Mouse (Mus musculus) neural tube, embryonic 15.5 days (tissue): ENCODE results near the gene Lmx1b. TPM values are rescaled to one million over a fixed set of nuclear protein-coding genes. Genes with fewer than 3 reads are reported as not detected.

ENCODE experiments used
- ATAC-seq: fragments of 200-750 bp; cut with Nextera tagmentation; 2 replicates; pipeline ENCODE4 v1.8.0; 2017; ENCODE audit warnings: mild to moderate bottlenecking, moderate TSS enrichment, moderate library complexity; ENCODE audit not compliant: low FRiP score
- H3K27ac ChIP-seq: fragments of 300-500 bp; sonication (generic); replicated peaks from 2 replicates; pipeline ENCODE4 v1.5.1; 2015; ENCODE audit warnings: mild to moderate bottlenecking, inconsistent platforms
- H3K27me3 ChIP-seq: fragments of 300-500 bp; sonication (generic); replicated peaks from 2 replicates; pipeline ENCODE4 v1.6.1; 2015; ENCODE audit warnings: inconsistent platforms
- H3K36me3 ChIP-seq: fragments of 300-500 bp; sonication (generic); 2 replicates; pipeline ENCODE4 v1.6.1; 2015; ENCODE audit warnings: inconsistent platforms
- H3K4me1 ChIP-seq: fragments of 300-500 bp; sonication (generic); 2 replicates; pipeline ENCODE4 v1.6.1; 2015; ENCODE audit warnings: inconsistent platforms
- H3K4me2 ChIP-seq: fragments of 300-500 bp; sonication (generic); 2 replicates; pipeline ENCODE4 v1.6.1; 2015; ENCODE audit warnings: inconsistent platforms, mild to moderate bottlenecking, moderate library complexity
- H3K4me3 ChIP-seq: fragments of 300-500 bp; sonication (generic); replicated peaks from 2 replicates; pipeline ENCODE4 v1.5.1; 2015; ENCODE audit warnings: mild to moderate bottlenecking, inconsistent platforms
- H3K9ac ChIP-seq: fragments of 300-500 bp; sonication (generic); replicated peaks from 2 replicates; pipeline ENCODE4 v1.6.1; 2015; ENCODE audit warnings: mild to moderate bottlenecking, inconsistent platforms
- H3K9me3 ChIP-seq: fragments of 300-500 bp; sonication (generic); replicated peaks from 2 replicates; pipeline ENCODE4 v1.6.1; 2016; ENCODE audit warnings: inconsistent platforms
- WGBS: fragments of 180-500 bp; shearing (Covaris S2); methylation state at CpG from one replicate; pipeline ENCODE4 v1.1.7; 2015; ENCODE audit warnings: mixed read lengths; 5-methylcytosine and 5-hydroxymethylcytosine counted together
- polyA plus RNA-seq: library from polyadenylated mRNA; unstranded; fragments of >200 nt; fragmentation: Nextera tagmentation; extraction: Ambion mirVana; gene quantifications from 2 replicates; pipeline ENCODE4 v1.2.1, GENCODE M21; 2015

The Lmx1b gene
- polyA plus RNA-seq, 1 experiment from 2014 or later = 8.5 TPM

DNA sequence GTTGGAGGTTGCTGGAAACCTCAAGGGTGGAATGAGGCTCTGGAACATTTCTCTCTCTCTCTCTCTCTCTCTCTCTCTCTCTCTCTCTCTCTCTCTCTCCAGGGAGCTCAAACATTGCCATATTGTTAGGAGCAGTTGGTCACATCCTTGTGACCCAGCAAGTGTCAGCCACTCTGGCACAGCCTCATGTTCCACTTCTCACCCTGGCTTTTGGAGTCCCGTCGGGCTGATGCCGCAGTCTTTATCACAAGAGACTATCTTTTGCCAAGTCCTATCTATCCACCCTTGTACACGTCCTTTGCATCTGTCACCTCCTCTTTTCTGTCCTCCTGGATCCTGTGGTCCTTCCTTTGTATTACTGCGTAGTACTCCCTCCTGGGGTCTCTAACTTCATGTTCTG lies 94.3 kb downstream of the Lmx1b start:
- WGBS = 62% methylated on average over 5 of the region's 5 CpGs
- ATAC-seq = no peak
- peaks cover 41% of the 10 kb centered on the region for H3K4me1 ChIP-seq
- H3K9me3 ChIP-seq = no peaks in the 10 kb centered on the region
- H3K9ac ChIP-seq = no peak overlapping the region
- 0 out of 2 replicates have a peak, but pooled peaks cover 2% of the 10 kb centered on the region for H3K27me3 ChIP-seq
- peak overlapping the region; percentile 89 for H3K27ac ChIP-seq
- no peak overlapping the region for H3K4me2 ChIP-seq
- H3K36me3 ChIP-seq = no peaks in the 10 kb centered on the region
- H3K4me3 ChIP-seq = no peak overlapping the region

DNA sequence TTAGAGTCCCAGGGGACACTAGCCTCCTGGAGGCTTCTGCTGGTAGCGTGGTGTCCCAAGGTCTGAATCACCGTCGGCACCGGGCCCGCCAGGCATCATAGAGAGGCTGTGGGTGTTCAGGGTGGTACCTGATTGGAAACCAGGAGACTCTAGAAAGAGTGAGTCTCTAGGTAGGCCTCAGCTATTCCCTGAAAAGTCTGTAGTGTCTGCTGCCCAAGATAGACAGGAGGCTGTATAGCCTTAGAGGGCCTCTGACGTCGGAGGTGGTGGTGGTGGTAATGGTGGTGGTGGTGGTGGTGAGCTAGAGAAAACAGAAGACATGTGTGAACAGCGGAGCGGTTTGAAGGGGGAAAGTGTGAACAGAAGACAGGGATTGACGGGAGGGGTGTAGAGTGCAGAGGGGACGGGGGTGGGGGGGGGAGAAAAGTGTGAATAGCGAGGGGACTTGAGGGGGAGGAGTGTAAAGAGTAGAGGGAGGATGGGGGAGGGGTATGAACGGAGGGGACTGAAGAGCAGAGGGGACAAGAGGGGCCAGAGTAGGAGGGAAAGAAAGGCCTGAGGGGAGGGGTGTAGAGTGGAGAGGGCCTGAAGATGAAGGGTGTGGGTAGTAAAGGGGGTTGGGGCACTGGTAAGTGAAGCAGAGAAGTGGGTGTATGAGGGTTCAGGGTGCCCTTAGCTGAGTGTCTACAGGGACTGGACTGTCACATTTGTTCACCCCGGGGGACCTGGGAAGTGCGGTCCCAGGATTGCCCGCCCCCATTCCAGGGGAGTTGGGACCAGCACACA lies 95.3 kb downstream of the Lmx1b start:
- Histone ChIP-seq H3K4me3 (peak overlapping the region; percentile 45), H3K36me3 (no peaks in the 10 kb centered on the region)
- 25% methylated on average over 16 of the region's 16 CpGs for WGBS

DNA sequence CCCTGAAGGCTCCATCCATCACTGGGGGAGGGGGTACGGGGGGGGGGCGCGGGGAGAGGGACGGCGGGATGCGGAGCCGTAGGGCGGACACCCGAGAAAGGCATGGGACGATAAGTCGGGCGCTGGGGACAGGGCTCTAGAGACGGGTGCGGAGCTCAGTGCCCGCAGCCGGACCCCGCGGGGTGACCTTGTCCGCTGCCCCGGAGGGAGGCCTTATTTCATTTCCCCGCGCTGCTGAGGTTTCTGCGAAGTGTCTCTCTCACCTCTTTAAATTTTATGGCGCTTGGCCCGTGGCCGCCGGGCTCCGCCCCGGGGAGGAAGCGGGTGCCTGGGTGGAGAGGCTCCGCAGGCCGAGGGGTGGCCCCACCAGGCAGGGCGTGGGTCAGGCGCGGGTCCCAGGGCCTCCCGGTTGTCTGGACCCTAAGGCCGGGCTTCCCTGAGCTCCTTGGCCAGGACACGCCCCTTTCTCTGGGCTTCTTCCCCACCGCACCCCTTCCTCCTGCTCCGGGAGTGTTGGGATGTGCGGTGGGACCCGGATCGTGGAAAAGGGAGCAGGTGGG lies 96.0 kb downstream of the Lmx1b start:
- peak; percentile 13; the same call in 1 of the 2 replicates for ATAC-seq
- Histone ChIP-seq H3K9ac (peak overlapping the region; percentile 58), H3K36me3 (no peaks in the 10 kb centered on the region), H3K4me1 (peaks cover 41% of the 10 kb centered on the region), H3K27ac (peak overlapping the region; percentile 92), H3K4me3 (peak overlapping the region; percentile 45), H3K4me2 (peak overlapping the region; percentile 91), H3K9me3 (no peaks in the 10 kb centered on the region), H3K27me3 (peaks cover 13% of the 10 kb centered on the region)
- WGBS = 0% methylated on average over 37 of the region's 43 CpGs

More for the DNA sequence above, 95.3 kb downstream of the Lmx1b start:
- Histone ChIP-seq H3K27me3 (0 out of 2 replicates have a peak, but pooled peaks cover 9% of the 10 kb centered on the region), H3K9ac (peak overlapping the region; percentile 58), H3K4me1 (peaks cover 41% of the 10 kb centered on the region), H3K4me2 (peak overlapping the region; percentile 91), H3K27ac (peak overlapping the region; percentile 92), H3K9me3 (no peaks in the 10 kb centered on the region)
- no peak for ATAC-seq

DNA sequence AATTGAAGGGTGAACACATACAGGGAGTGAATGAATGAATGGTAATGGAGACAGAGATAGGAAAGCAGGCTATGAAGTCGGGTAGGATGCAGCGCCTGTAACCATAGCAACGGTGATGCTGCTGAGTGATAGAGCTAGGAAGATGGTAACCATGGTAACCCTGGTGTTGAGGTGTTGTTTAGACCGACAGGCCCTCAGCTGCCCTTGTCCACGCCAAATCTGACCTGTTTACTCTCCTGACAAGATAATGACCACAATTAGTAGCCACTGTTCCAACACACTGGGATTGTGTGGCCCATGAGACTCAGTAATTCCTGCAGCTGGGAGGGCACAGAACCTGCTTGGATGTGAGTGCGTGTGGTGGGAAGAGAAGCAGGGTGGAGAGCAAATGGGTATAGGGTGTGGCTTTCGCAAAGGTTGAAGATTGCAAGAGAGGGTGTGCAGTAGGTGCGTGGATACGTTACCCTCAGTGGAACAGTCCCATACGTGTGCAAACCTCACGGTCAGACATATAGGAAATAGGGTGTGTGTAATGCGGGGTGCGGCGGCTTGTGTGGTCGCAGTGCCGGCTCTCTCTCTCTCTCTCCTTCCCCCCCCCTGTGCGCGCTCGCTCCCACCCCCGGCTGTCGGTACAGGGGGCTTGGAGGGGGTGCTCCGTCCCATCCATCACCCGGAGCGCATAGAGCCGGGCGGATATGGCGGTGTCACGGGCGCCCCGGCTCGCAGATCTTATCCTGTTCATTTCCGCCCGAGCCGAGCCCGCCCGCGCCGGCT lies 96.7 kb downstream of the Lmx1b start:
- no peaks in the 10 kb centered on the region for H3K36me3 ChIP-seq
- H3K4me2 ChIP-seq = peak overlapping the region; percentile 91
- ATAC-seq = peak; percentile 90
- H3K4me1 ChIP-seq = peaks cover 41% of the 10 kb centered on the region
- peak overlapping the region; percentile 45 for H3K4me3 ChIP-seq
- H3K9ac ChIP-seq = peak overlapping the region; percentile 58
- peak overlapping the region; percentile 92 for H3K27ac ChIP-seq
- WGBS = under 1% methylated on average over 35 of the region's 38 CpGs
- no peaks in the 10 kb centered on the region for H3K9me3 ChIP-seq
- H3K27me3 ChIP-seq = peaks cover 17% of the 10 kb centered on the region

DNA sequence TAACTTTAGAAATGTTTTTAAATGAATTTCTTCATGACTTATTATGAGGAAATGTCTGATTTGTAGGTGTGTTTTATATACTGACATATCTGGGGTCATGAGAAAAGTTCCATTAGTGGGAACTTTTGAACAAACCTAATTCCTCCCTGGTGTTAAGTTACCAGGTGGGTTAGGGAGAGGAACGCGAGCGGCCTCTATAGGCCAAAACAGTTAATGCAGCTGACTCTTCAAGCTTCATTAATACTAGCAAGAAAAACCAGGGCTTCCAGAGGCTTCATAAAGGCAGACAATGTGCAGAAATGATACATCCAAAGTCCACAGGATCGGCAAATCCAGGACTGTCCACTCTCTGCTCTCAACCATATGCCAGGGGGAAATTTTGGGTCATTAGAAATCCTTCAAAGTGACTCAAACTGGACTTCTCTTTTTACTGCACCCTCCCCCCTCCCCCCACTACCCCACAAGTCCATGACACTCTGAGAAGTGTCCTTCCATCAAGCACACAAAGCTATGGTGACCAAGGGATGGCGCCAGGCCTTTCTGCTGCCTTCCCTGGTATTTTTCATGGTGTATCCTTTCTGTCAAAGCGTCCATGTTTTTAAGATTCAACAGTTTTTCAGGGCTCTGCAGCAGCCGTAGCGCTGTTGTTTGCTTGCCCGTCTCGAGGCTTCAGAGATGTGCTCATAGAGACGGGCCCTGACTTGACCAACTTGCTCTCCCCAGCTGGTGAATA lies 97.4 kb downstream of the Lmx1b start:
- Histone ChIP-seq H3K4me1 (peaks cover 41% of the 10 kb centered on the region), H3K9me3 (no peaks in the 10 kb centered on the region), H3K4me3 (peak overlapping the region; percentile 45), H3K36me3 (no peaks in the 10 kb centered on the region), H3K4me2 (peak overlapping the region; percentile 91), H3K9ac (no peak overlapping the region), H3K27ac (peak overlapping the region; percentile 92), H3K27me3 (peaks cover 17% of the 10 kb centered on the region)
- ATAC-seq = no peak
- 3% methylated on average over 11 of the region's 11 CpGs for WGBS

DNA sequence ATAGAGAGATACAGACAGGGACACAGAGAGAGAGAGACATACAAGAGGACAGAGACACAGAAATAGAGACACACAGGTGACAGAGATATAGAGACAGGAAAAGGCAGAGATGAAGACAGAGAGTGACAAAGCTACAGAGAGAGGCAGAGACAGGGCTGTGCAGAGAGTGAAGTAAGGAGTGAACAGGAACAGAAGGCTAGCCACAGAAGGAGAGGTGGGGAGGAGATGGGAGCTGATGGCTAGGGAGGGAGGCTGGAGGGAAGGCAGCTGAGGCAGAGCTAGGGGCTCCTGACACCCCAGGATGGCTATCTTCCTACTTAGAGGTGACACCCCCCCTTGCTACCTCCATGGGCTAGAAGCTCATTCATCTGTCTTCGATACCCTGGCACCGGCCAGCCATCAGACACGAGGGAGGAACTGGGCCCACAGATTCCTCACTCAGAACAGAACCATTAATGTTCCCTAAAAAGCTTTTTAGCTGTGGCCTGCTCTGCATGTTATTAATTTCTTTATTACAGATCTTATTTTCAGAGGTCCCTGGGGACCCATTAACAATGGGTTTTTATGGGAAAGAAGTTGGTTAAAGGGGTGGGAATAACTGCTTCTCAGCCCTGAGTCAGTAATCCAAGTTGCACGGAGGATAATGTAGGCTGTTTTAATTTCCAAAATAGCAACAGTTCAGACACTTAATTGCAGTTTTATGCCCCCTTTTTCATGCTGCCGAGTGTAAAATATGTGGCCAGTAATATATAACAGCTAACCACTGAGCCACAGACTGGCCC lies 114.8 kb downstream of the Lmx1b start:
- Histone ChIP-seq H3K4me3 (no peak overlapping the region), H3K27ac (peak overlapping the region; percentile 70), H3K27me3 (no peaks in the 10 kb centered on the region), H3K36me3 (no peaks in the 10 kb centered on the region), H3K9ac (no peak overlapping the region), H3K9me3 (0 out of 2 replicates have a peak, but pooled peaks cover 3% of the 10 kb centered on the region), H3K4me2 (no peak overlapping the region), H3K4me1 (peaks cover 3% of the 10 kb centered on the region)
- peak; percentile 78 for ATAC-seq
- WGBS = 30% methylated on average over 5 of the region's 5 CpGs

DNA sequence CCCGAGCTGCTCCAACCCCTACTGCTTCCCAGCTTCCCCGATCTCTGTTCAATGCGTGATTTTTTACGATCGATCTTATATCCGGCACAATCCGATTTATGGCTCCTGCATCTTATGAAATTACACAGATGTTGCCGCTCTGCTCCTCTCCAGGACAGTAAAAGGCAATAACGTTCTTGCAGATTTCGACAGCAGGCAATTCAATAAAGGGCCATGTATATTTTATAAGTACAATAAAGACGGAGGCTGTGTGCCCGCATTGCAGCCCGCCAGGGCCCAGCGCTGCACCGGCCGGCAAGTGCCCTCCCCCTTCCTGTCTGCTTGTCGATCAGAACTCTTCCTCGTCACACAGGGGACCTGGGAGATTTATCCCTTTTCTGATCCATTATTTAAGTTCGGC lies 124.5 kb downstream of the Lmx1b start:
- Histone ChIP-seq H3K36me3 (no peaks in the 10 kb centered on the region), H3K9me3 (no peaks in the 10 kb centered on the region), H3K27me3 (no peaks in the 10 kb centered on the region), H3K4me2 (peak overlapping the region; percentile 32), H3K27ac (peak overlapping the region; percentile 70), H3K4me3 (no peak overlapping the region), H3K4me1 (peaks cover 29% of the 10 kb centered on the region), H3K9ac (no peak overlapping the region)
- peak; percentile 82 for ATAC-seq
- WGBS = 20% methylated on average over 19 of the region's 19 CpGs

DNA sequence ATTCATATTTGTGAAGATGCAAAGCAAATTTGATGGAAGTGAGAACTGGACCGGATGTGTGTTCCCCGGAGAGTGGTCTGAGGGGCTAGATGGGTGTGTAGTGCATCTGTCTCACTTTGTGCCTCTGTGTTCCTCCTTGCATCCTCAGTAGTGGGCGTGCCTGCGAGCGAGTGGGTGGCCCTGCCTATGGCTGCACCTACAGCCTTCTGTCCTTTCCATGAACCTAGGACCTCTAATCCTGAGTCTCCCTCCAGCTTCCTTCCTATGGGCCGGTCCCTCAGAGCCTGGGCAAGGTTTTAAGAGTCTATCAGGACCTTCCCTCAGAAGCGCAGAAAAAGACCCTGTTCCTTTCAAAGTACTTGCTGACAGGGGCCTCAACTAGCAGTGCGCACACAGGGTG lies 124.9 kb downstream of the Lmx1b start:
- no peak overlapping the region for H3K9ac ChIP-seq
- H3K4me2 ChIP-seq = peak overlapping the region; percentile 32
- peaks cover 29% of the 10 kb centered on the region for H3K4me1 ChIP-seq
- H3K4me3 ChIP-seq = no peak overlapping the region
- peak overlapping the region; percentile 70 for H3K27ac ChIP-seq
- no peaks in the 10 kb centered on the region for H3K36me3 ChIP-seq
- no peaks in the 10 kb centered on the region for H3K27me3 ChIP-seq
- 54% methylated on average over 8 of the region's 8 CpGs for WGBS
- H3K9me3 ChIP-seq = no peaks in the 10 kb centered on the region
- ATAC-seq = peak; percentile 40
